Mouse (Mus musculus): ENCODE data around the gene Ski. TPM values are rescaled to one million over a fixed set of nuclear protein-coding genes. Genes with fewer than 3 reads are reported as not detected.
A peak's percentile ranks its signal among the peaks of the same experiment; 100 is the strongest.

Ski gene
- polyA plus RNA-seq, 2 experiments: 2.4 to 4.5 TPM

GRCm38 (mm10) chr4:155121222-155121621, 101.2 kb downstream of the Ski start:
- H3K36me3 ChIP-seq (replicated peaks; ENCODE audit: control insufficient read depth, insufficient read depth, low read depth): no peaks in the 10 kb centered on the region
- peaks cover 29 to 46% of the 10 kb centered on the region in 2 experiments for H3K4me1 ChIP-seq (replicated peaks; ENCODE audit: control insufficient read depth in 2 of 2, insufficient read depth in 2 of 2, low read length in 1 of 2)
- WGBS (ENCODE audit: insufficient replicate concordance): 73% methylated on average over 6 of the region's 6 CpGs
- H3K27ac ChIP-seq: no peak overlapping the region
- TF ChIP-seq EP300 (IDR thresholded peaks at IDR 0.05; ENCODE audit: low read depth) (no peak), CTCF (IDR thresholded peaks at IDR 0.05; ENCODE audit: low read depth) (no peak)
- H3K9me3 ChIP-seq (ENCODE audit: control insufficient read depth, low read length): no peaks in the 10 kb centered on the region
- H3K4me3 ChIP-seq (ENCODE audit: insufficient read depth in 1 of 2, low read depth in 2 of 2, low read length in 2 of 2): no peak overlapping the region
- ATAC-seq (ENCODE audit: insufficient read depth) (no peak), DNase-seq (ENCODE audit: low read depth in 3 of 3, low spot score in 3 of 3) (no peak)
- no peaks in the 10 kb centered on the region for H3K27me3 ChIP-seq (ENCODE audit: control insufficient read depth, insufficient read depth, low read length)
- no peak overlapping the region for H3K9ac ChIP-seq (replicated peaks)
- no peak overlapping the region for H3K4me2 ChIP-seq (ENCODE audit: low read depth)

GRCm38 (mm10) chr4:155120583-155120982, 101.8 kb downstream of the Ski start:
- no peak for TF ChIP-seq CTCF (IDR thresholded peaks at IDR 0.05; ENCODE audit: low read depth)
- TF ChIP-seq EP300 (IDR thresholded peaks at IDR 0.05; ENCODE audit: low read depth): no peak

GRCm38 (mm10) chr4:155120038-155120437, 102.4 kb downstream of the Ski start:
- peaks cover 27 to 39% of the 10 kb centered on the region in 2 experiments for H3K4me1 ChIP-seq (replicated peaks; ENCODE audit: control insufficient read depth in 2 of 2, insufficient read depth in 2 of 2, low read length in 1 of 2)
- H3K27me3 ChIP-seq (ENCODE audit: control insufficient read depth, insufficient read depth, low read length): no peaks in the 10 kb centered on the region
- H3K4me2 ChIP-seq (ENCODE audit: low read depth): no peak overlapping the region
- H3K27ac ChIP-seq: no peak overlapping the region; the same call in 1 of the 2 replicates
- TF ChIP-seq CTCF (IDR thresholded peaks at IDR 0.05; ENCODE audit: low read depth) (peak; percentile 37; the same call in 1 of the 2 replicates), EP300 (IDR thresholded peaks at IDR 0.05; ENCODE audit: low read depth) (no peak)
- 71% methylated on average over 7 of the region's 7 CpGs for WGBS (ENCODE audit: insufficient replicate concordance)
- no peaks in the 10 kb centered on the region for H3K36me3 ChIP-seq (replicated peaks; ENCODE audit: control insufficient read depth, insufficient read depth, low read depth)
- no peaks in the 10 kb centered on the region for H3K9me3 ChIP-seq (ENCODE audit: control insufficient read depth, low read length)
- no peak overlapping the region for H3K4me3 ChIP-seq (ENCODE audit: insufficient read depth in 1 of 2, low read depth in 2 of 2, low read length in 2 of 2)
- no peak overlapping the region for H3K9ac ChIP-seq (replicated peaks)
- ATAC-seq (ENCODE audit: insufficient read depth): no peak
- DNase-seq (ENCODE audit: low read depth in 3 of 3, low spot score in 3 of 3): no peak

More at GRCm38 (mm10) chr4:155120583-155120982, 101.8 kb downstream of the Ski start:
- DNase-seq (ENCODE audit: low read depth in 3 of 3, low spot score in 3 of 3) (peak in 2 of 3 experiments; percentile 18 to 22), ATAC-seq (ENCODE audit: insufficient read depth) (peak; percentile 46)
- H3K27ac ChIP-seq: no peak overlapping the region
- WGBS (ENCODE audit: insufficient replicate concordance): 26% methylated on average over 5 of the region's 5 CpGs
- no peak overlapping the region for H3K4me3 ChIP-seq (ENCODE audit: insufficient read depth in 1 of 2, low read depth in 2 of 2, low read length in 2 of 2)
- H3K9ac ChIP-seq (replicated peaks): no peak overlapping the region
- peaks cover 29 to 44% of the 10 kb centered on the region in 2 experiments for H3K4me1 ChIP-seq (replicated peaks; ENCODE audit: control insufficient read depth in 2 of 2, insufficient read depth in 2 of 2, low read length in 1 of 2)
- H3K9me3 ChIP-seq (ENCODE audit: control insufficient read depth, low read length): no peaks in the 10 kb centered on the region
- no peak overlapping the region for H3K4me2 ChIP-seq (ENCODE audit: low read depth)
- no peaks in the 10 kb centered on the region for H3K27me3 ChIP-seq (ENCODE audit: control insufficient read depth, insufficient read depth, low read length)
- H3K36me3 ChIP-seq (replicated peaks; ENCODE audit: control insufficient read depth, insufficient read depth, low read depth): no peaks in the 10 kb centered on the region

- Histone ChIP-seq H3K9ac (replicated peaks) (no peak overlapping the region), H3K27me3 (ENCODE audit: control insufficient read depth, insufficient read depth, low read length) (no peaks in the 10 kb centered on the region), H3K4me3 (ENCODE audit: insufficient read depth in 1 of 2, low read depth in 2 of 2, low read length in 2 of 2) (no peak overlapping the region), H3K9me3 (ENCODE audit: control insufficient read depth, low read length) (no peaks in the 10 kb centered on the region), H3K4me2 (ENCODE audit: low read depth) (no peak overlapping the region), H3K36me3 (replicated peaks; ENCODE audit: control insufficient read depth, insufficient read depth, low read depth) (no peaks in the 10 kb centered on the region), H3K27ac (no peak overlapping the region), H3K4me1 (replicated peaks; ENCODE audit: control insufficient read depth in 2 of 2, insufficient read depth in 2 of 2, low read length in 1 of 2) (peaks cover 21 to 35% of the 10 kb centered on the region in 2 experiments)
- DNase-seq (ENCODE audit: low read depth in 3 of 3, low spot score in 3 of 3): no peak
- no peak for TF ChIP-seq CTCF (IDR thresholded peaks at IDR 0.05; ENCODE audit: low read depth)
- TF ChIP-seq EP300 (IDR thresholded peaks at IDR 0.05; ENCODE audit: low read depth): no peak
- 84% methylated on average over 10 of the region's 10 CpGs for WGBS (ENCODE audit: insufficient replicate concordance)
- no peak for ATAC-seq (ENCODE audit: insufficient read depth)
Observed at GRCm38 (mm10) chr4:155118278-155118677, 104.1 kb downstream of the Ski start.

- Histone ChIP-seq H3K4me3 (ENCODE audit: insufficient read depth in 1 of 2, low read depth in 2 of 2, low read length in 2 of 2) (no peak overlapping the region), H3K27me3 (ENCODE audit: control insufficient read depth, insufficient read depth, low read length) (no peaks in the 10 kb centered on the region), H3K36me3 (replicated peaks; ENCODE audit: control insufficient read depth, insufficient read depth, low read depth) (no peaks in the 10 kb centered on the region), H3K9ac (replicated peaks) (no peak overlapping the region; the same call in 1 of the 2 replicates), H3K4me2 (ENCODE audit: low read depth) (peak overlapping the region; percentile 11), H3K9me3 (ENCODE audit: control insufficient read depth, low read length) (no peaks in the 10 kb centered on the region), H3K4me1 (replicated peaks; ENCODE audit: control insufficient read depth in 2 of 2, insufficient read depth in 2 of 2, low read length in 1 of 2) (peaks cover 21 to 35% of the 10 kb centered on the region in 2 experiments), H3K27ac (peak overlapping the region; percentile 37; the same call in 1 of the 2 replicates)
- ATAC-seq (ENCODE audit: insufficient read depth) (peak; percentile 82), DNase-seq (ENCODE audit: low read depth in 3 of 3, low spot score in 3 of 3) (peak; percentile 42 to 52 (median 43))
- 49% methylated on average over 6 of the region's 6 CpGs for WGBS (ENCODE audit: insufficient replicate concordance)
- peak; percentile 42; the same call in 1 of the 2 replicates for TF ChIP-seq EP300 (IDR thresholded peaks at IDR 0.05; ENCODE audit: low read depth)
- TF ChIP-seq CTCF (IDR thresholded peaks at IDR 0.05; ENCODE audit: low read depth): no peak
Observed at GRCm38 (mm10) chr4:155117396-155117978, 104.9 kb downstream of the Ski start.

Measured in liver, embryonic 14.5 days (tissue).